Comparison of ENCODE assay signal across 36 mouse cellular contexts in genomic region chr19:23645347-23645746, GRCm38 (mm10). TPM values are rescaled to one million over a fixed set of nuclear protein-coding genes. Genes with fewer than 3 reads are reported as not detected.
A peak's percentile ranks its signal among the peaks of the same experiment; 100 is the strongest.
DNase-seq lines count a peak whose midpoint lies in the region; TF ChIP-seq lines count a peak whose summit lies in the region.
"Had no signal": no experiment of that assay in that cellular context is flagged by ENCODE, and none has a peak within 500 bp of the region (broad histone marks: within the 10 kb centered on the region; RNA-seq: fewer than 3 reads in every experiment).

No protein-coding gene starts in this region.

- no peaks in the 10 kb centered on the region for H3K4me1 ChIP-seq in limb, embryonic 10.5 days
- H3K4me1 ChIP-seq: embryonic facial prominence, embryonic 13.5 days; forebrain, embryonic 10.5 days; hindbrain, embryonic 13.5 days; liver, embryonic 13.5 days; midbrain, embryonic 13.5 days; neural tube, embryonic 13.5 days had no signal

- 83% methylated on average over 7 of the region's 7 CpGs for WGBS in limb, embryonic 10.5 days

- no peak overlapping the region for H3K4me3 ChIP-seq in left cerebral cortex, adult 2 months
- H3K4me3 ChIP-seq in limb, embryonic 10.5 days, result no peak overlapping the region
- H3K4me3 ChIP-seq: embryonic facial prominence, embryonic 13.5 days; forebrain, embryonic 10.5 days; gastrocnemius, adult 2 months; hindbrain, embryonic 13.5 days; liver, embryonic 13.5 days; midbrain, embryonic 13.5 days; neural tube, embryonic 13.5 days had no signal

- peak; percentile 18 for DNase-seq in layer of hippocampus, adult 11-12 months (ENCODE audit: low spot score)
- DNase-seq in layer of hippocampus, adult 8-10 months (ENCODE audit: low spot score in 2 of 2), result no peak
- DNase-seq in right cerebral cortex, adult 18-20 months, result peak; percentile 59
- DNase-seq in right cerebral cortex, postnatal 4 days, result no peak
- peak in 1 of 2 experiments; percentile 29 for DNase-seq in left cerebral cortex, adult 2 months (ENCODE audit: extremely low spot score in 1 of 2, low spot score in 2 of 2)
- peak; percentile 19 to 60 for DNase-seq in right cerebral cortex, postnatal 36 days (ENCODE audit: low spot score in 2 of 2)
- no peak for DNase-seq in limb, embryonic 10.5 days (ENCODE audit: low spot score)
- DNase-seq: adrenal gland, postnatal 14 days; cerebellum, adult 11-12 months; cerebellum, adult 9-11 months; gastrocnemius, adult 2 months; gastrocnemius, postnatal 36 days; heart, adult 18-20 months; heart, postnatal 36 days; kidney, adult 8-10 months; kidney, postnatal 4 days; liver, embryonic 13.5 days; lung, adult 2 months; lung, postnatal 10 days; retina, postnatal 1 day; spleen, adult 18-20 months; thymus, adult 18-20 months; thymus, postnatal 25 days had no signal

- no peak for TF ChIP-seq CTCF in left cerebral cortex, adult 2 months (IDR thresholded peaks at IDR 0.05)

- peak overlapping the region; percentile 71 for H3K27ac ChIP-seq in left cerebral cortex, adult 2 months
- no peak overlapping the region for H3K27ac ChIP-seq in limb, embryonic 10.5 days
- H3K27ac ChIP-seq: embryonic facial prominence, embryonic 13.5 days; forebrain, embryonic 10.5 days; gastrocnemius, adult 2 months; hindbrain, embryonic 13.5 days; kidney, postnatal 0 days; liver, embryonic 13.5 days; macrophage; midbrain, embryonic 13.5 days; neural tube, embryonic 13.5 days had no signal

- H3K9me3 ChIP-seq in limb, embryonic 10.5 days (replicated peaks), result no peaks in the 10 kb centered on the region
- H3K9me3 ChIP-seq: embryonic facial prominence, embryonic 13.5 days; forebrain, embryonic 10.5 days; hindbrain, embryonic 13.5 days; liver, embryonic 13.5 days; midbrain, embryonic 13.5 days; neural tube, embryonic 13.5 days had no signal

- intact Hi-C loops in left cerebral cortex, adult 2 months (cut with DNase I), result loop anchor here (5.0 kb wide), 1 partner anchor 38 kb away; no protein-coding TSS in a partner anchor

- no peaks in the 10 kb centered on the region for H3K27me3 ChIP-seq in limb, embryonic 10.5 days (ENCODE audit: low read depth, poor library complexity, severe bottlenecking)
- H3K27me3 ChIP-seq: embryonic facial prominence, embryonic 13.5 days; hindbrain, embryonic 13.5 days; liver, embryonic 13.5 days; neural tube, embryonic 13.5 days had no signal

- no peaks in the 10 kb centered on the region for H3K36me3 ChIP-seq in limb, embryonic 10.5 days
- H3K36me3 ChIP-seq: embryonic facial prominence, embryonic 13.5 days; forebrain, embryonic 10.5 days; hindbrain, embryonic 13.5 days; liver, embryonic 13.5 days; midbrain, embryonic 13.5 days; neural tube, embryonic 13.5 days had no signal

RNA-seq across cellular contexts. Expression of gene 1700028P14Rik, which starts 7.3 kb away (rescaled TPM):
- total RNA-seq in layer of hippocampus, adult 8-10 months (2022), result 1 to 10 TPM; 1.1 to 3.0 (median 2.3) TPM
- total RNA-seq in left cerebral cortex, adult 2 months (2021), result 1 to 10 TPM; 1.4 to 1.9 TPM
- polyA plus RNA-seq in limb, embryonic 10.5 days (2016; fragmentation: Nextera tagmentation; extraction: Ambion mirVana), result not detected in 2 replicates
- total RNA-seq: adrenal gland, postnatal 14 days; gastrocnemius, adult 2 months; gastrocnemius, postnatal 36 days; heart, adult 18-20 months; heart, postnatal 36 days; megakaryocyte-erythroid progenitor cell, adult 5-6 weeks had no signal
- polyA plus RNA-seq: CD4-positive, CD25-positive, alpha-beta regulatory T cell, adult 4 months; embryonic facial prominence, embryonic 13.5 days; heart, embryonic 11.5 days; intestine, embryonic 16.5 days; limb, embryonic 14.5 days; liver, embryonic 13.5 days; macrophage; stomach, embryonic 16.5 days had no signal

RNA-seq across cellular contexts. Expression of gene Ptar1, which starts 41.9 kb away (rescaled TPM):
- 10 to 100 TPM; 35.1 to 47.1 (median 39.8) TPM for total RNA-seq in layer of hippocampus, adult 8-10 months (2022)
- total RNA-seq in left cerebral cortex, adult 2 months (2021), result 10 to 100 TPM; 37.0 to 40.9 TPM
- 5.0 and 6.2 TPM in 2 replicates for polyA plus RNA-seq in limb, embryonic 10.5 days (2016; fragmentation: Nextera tagmentation; extraction: Ambion mirVana)

Comparison
In these comparisons a context has a peak if more than half of its experiments do, and no peak if none do; other contexts are left out.
1. DNase-seq: peak in layer of hippocampus, adult 11-12 months (single experiment), right cerebral cortex, adult 18-20 months (single experiment) and right cerebral cortex, postnatal 36 days (2 of 2); none in layer of hippocampus, adult 8-10 months (0 of 2), right cerebral cortex, postnatal 4 days (single experiment) and limb, embryonic 10.5 days (single experiment).